Mouse (Mus musculus) hindbrain, embryonic 14.5 days (tissue): ENCODE results near the gene Smim1. TPM values are rescaled to one million over a fixed set of nuclear protein-coding genes. Genes with fewer than 3 reads are reported as not detected.
A peak's percentile ranks its signal among the peaks of the same experiment; 100 is the strongest.

ENCODE experiments used
- ATAC-seq: fragments of 200-750 bp; cut with Nextera tagmentation; 2 replicates; pipeline ENCODE4 v1.8.0; 2017; ENCODE audit warnings: moderate number of reproducible peaks, mild to moderate bottlenecking, moderate TSS enrichment, moderate library complexity; ENCODE audit not compliant: low FRiP score
- DNase-seq: peaks from one replicate; pipeline ENCODE4 v3.0.0-alpha.2; 2015; ENCODE audit warnings: low spot score
- H3K27ac ChIP-seq: fragments of 300-500 bp; sonication (generic); 2 replicates; pipeline ENCODE4 v1.5.1; 2014; ENCODE audit warnings: mild to moderate bottlenecking, moderate library complexity
- H3K27me3 ChIP-seq: fragments of 300-500 bp; sonication (generic); 2 replicates; pipeline ENCODE4 v1.6.1; 2014; ENCODE audit warnings: mild to moderate bottlenecking, low read length, mixed read lengths; ENCODE audit not compliant: control insufficient read depth, insufficient read depth
- H3K36me3 ChIP-seq: fragments of 300-500 bp; sonication (generic); replicated peaks from 2 replicates; pipeline ENCODE4 v1.6.1; 2014; ENCODE audit not compliant: control insufficient read depth, insufficient read depth
- H3K4me1 ChIP-seq: fragments of 300-500 bp; sonication (generic); replicated peaks from 2 replicates; pipeline ENCODE4 v1.6.1; 2014; ENCODE audit warnings: antibody characterized with exemption, low read length, mixed read lengths; ENCODE audit not compliant: control insufficient read depth, insufficient read depth
- H3K4me2 ChIP-seq: fragments of 300-500 bp; sonication (generic); replicated peaks from 2 replicates; pipeline ENCODE4 v1.6.1; 2014; ENCODE audit warnings: mild to moderate bottlenecking, moderate library complexity
- H3K4me3 ChIP-seq: fragments of 300-500 bp; sonication (generic); replicated peaks from 2 replicates; pipeline ENCODE4 v1.5.1; 2014; ENCODE audit warnings: mild to moderate bottlenecking, low read length
- H3K9ac ChIP-seq: fragments of 300-500 bp; sonication (generic); 2 replicates; pipeline ENCODE4 v1.6.1; 2014
- H3K9me3 ChIP-seq: fragments of 300-500 bp; sonication (generic); 2 replicates; pipeline ENCODE4 v1.6.1; 2016; ENCODE audit warnings: low read length; ENCODE audit not compliant: control insufficient read depth
- WGBS: fragments of 180-500 bp; shearing (Covaris S2); extraction: QIAGEN DNeasy Blood & Tissue Kit; methylation state at CpG from one replicate; pipeline ENCODE4 v1.1.7; 2014; 5-methylcytosine and 5-hydroxymethylcytosine counted together
- polyA plus RNA-seq: library from polyadenylated mRNA; unstranded; fragments of >200 nt; fragmentation: Nextera tagmentation; extraction: Ambion mirVana; gene quantifications from 2 replicates; pipeline ENCODE4 v1.2.1, GENCODE M21; 2014

The Smim1 gene
- polyA plus RNA-seq, 1 experiment from 2014 or later, result 16.6 TPM

DNA sequence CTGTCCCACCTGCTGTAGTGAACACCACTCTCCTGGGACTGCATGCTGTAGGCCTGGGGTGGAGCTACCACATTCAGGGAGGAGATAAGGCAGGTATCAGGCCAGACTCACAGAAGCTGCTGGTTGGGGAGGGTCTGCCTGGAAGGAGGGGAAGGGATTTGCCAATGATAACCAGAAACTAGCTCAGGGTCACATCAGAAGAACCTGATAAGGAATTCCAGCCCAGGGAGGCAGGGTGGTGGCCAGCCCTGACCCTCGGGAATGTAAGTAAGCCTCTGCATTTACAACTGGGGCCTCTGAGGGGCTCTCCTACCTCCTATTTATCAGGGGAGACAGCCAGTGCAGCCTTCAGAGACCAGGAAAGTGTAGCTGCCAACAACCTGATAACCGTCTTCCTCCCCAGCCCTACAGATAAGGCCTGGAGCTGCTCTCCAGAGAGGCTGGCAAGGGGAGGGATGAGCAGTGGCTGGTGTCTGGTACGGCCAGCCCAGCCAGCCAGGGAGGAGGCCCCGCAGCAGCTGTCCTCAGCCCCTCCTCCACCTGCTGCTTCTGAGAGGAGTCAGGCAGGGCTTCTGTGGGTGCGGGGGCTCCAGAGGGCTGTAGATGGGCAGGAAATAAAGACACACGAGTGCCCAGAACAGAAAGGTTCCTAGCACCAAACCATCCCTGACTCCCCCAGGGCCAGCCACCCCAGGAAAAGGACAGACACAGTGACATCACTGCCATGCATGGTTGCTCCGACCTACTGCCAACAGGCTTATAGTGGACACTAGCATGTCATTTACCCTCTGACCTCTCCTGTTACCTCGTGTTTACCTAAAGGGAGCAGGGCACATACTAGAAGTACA is 2.1 kb downstream of the Smim1 start:
- whole genome bisulfite sequencing, result 32% methylated on average over 8 of the region's 8 CpGs
- no peak overlapping the region for H3K9ac ChIP-seq
- no peak overlapping the region for H3K27ac ChIP-seq

DNA sequence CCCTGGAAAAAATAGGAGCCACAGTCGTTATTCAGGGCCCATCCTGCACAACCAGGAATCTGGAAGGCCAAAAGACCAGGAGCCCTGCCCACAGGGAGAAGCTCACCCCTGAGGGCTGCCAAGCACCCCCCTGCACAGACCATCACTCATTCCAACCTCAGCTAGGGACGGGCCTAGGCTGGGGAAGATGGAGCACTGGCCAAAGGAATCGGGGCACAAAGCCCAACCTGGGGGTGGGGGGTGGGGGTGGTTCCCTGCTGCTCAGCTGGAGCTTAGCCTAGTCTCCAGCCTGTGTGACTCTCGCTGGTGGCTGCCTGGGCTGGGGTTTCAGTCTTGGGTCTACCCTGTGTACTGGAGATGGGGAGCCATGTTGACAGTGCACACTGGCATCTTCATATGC is 3.2 kb downstream of the Smim1 start:
- peaks cover 15% of the 10 kb centered on the region; the same call in 1 of the 2 replicates for H3K27me3 ChIP-seq
- no peaks in the 10 kb centered on the region for H3K9me3 ChIP-seq
- WGBS, result 27% methylated on average over 4 of the region's 4 CpGs
- DNase-seq, result no peak
- peaks cover 46% of the 10 kb centered on the region for H3K36me3 ChIP-seq
- H3K4me1 ChIP-seq, result peaks cover 8% of the 10 kb centered on the region; the same call in 1 of the 2 replicates
- no peak overlapping the region for H3K4me2 ChIP-seq
- H3K9ac ChIP-seq, result no peak overlapping the region
- no peak overlapping the region for H3K27ac ChIP-seq
- no peak overlapping the region for H3K4me3 ChIP-seq
- ATAC-seq, result peak; percentile 19; the same call in 1 of the 2 replicates

More for the DNA sequence above, 2.1 kb downstream of the Smim1 start:
- no peak for DNase-seq
- Histone ChIP-seq H3K4me3 (no peak overlapping the region), H3K9me3 (no peaks in the 10 kb centered on the region), H3K4me2 (no peak overlapping the region), H3K27me3 (peaks cover 15% of the 10 kb centered on the region; the same call in 1 of the 2 replicates), H3K36me3 (peaks cover 35% of the 10 kb centered on the region), H3K4me1 (peaks cover 8% of the 10 kb centered on the region; the same call in 1 of the 2 replicates)
- ATAC-seq, result no peak

DNA sequence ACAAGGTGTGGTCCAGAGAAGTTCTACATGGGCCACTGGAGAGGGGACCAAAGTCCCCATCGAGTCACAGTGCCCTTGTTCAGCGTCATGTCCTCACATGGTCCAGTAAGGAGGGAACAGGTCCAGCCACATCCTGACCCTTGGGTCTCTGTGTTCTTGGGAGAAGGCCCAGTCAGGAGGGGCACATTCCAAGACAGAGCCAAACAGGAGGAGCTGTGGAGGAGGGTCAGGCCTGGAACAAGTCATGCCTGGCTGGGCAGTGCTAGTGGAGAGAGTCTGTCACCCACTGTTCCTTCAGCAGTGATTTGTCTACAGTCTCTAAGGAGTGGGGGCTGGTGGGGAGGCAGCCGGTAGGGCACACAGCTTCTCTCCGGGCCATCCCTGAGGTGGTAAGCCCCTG is 3.6 kb downstream of the Smim1 start:
- Histone ChIP-seq H3K4me1 (peaks cover 8% of the 10 kb centered on the region; the same call in 1 of the 2 replicates), H3K4me3 (no peak overlapping the region), H3K36me3 (peaks cover 49% of the 10 kb centered on the region), H3K4me2 (no peak overlapping the region), H3K27ac (no peak overlapping the region), H3K9ac (no peak overlapping the region), H3K9me3 (no peaks in the 10 kb centered on the region), H3K27me3 (peaks cover 15% of the 10 kb centered on the region; the same call in 1 of the 2 replicates)
- WGBS, result 78% methylated on average over 4 of the region's 4 CpGs
- DNase-seq (no peak), ATAC-seq (no peak)

DNA sequence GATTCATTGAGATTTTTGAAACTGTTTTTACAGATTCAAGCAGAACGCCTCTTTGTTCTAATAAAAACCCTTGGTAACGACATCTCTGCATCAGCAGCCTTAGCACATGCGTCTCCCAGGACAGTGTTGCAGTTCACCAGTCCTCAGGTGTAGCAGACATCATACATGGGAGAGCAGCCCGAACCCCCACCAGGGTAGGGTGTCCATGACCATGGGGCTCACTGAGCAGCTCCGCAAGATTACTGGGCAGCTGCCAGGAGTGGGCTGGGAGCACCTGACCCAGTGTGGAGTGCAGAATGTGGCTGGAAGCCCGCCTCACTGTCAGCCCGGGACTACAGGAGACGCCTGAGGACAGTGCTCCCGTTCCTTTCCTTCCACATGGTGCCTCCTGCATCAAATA is 4.6 kb downstream of the Smim1 start:
- no peak overlapping the region for H3K27ac ChIP-seq
- no peak overlapping the region for H3K4me3 ChIP-seq
- no peaks in the 10 kb centered on the region for H3K9me3 ChIP-seq
- 95% methylated on average over 9 of the region's 9 CpGs for WGBS
- no peak overlapping the region for H3K4me2 ChIP-seq
- no peak overlapping the region for H3K9ac ChIP-seq
- H3K36me3 ChIP-seq, result peaks cover 59% of the 10 kb centered on the region
- no peak for ATAC-seq
- H3K27me3 ChIP-seq, result peaks cover 9% of the 10 kb centered on the region; the same call in 1 of the 2 replicates
- DNase-seq, result no peak
- H3K4me1 ChIP-seq, result peaks cover 8% of the 10 kb centered on the region; the same call in 1 of the 2 replicates

DNA sequence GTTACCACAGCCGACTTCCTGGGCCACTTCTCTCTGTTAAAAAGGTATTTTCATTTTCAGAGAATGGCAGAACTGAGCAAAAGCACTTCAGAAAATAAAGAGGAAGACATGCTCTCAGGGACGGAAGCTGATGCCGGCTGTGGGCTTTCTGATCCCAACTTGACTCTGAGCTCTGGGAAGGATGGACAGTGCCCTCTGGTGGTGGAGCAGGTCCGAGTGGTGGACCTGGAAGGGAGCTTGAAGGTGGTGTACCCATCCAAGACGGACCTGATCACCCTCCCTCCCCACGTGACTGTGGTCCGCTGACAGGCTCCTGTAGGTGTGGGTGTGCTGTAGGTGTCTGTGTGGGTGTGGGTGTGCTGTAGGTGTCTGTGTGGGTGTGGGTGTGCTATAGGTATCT is 6.5 kb downstream of the Smim1 start:
- no peak overlapping the region for H3K4me3 ChIP-seq
- H3K27me3 ChIP-seq, result no peaks in the 10 kb centered on the region
- H3K9me3 ChIP-seq, result no peaks in the 10 kb centered on the region
- no peak overlapping the region for H3K27ac ChIP-seq
- ATAC-seq, result no peak
- H3K4me1 ChIP-seq, result 0 out of 2 replicates have a peak, but pooled peaks cover 8% of the 10 kb centered on the region
- no peak for DNase-seq
- 78% methylated on average over 7 of the region's 7 CpGs for WGBS
- peaks cover 77% of the 10 kb centered on the region for H3K36me3 ChIP-seq
- H3K9ac ChIP-seq, result no peak overlapping the region
- H3K4me2 ChIP-seq, result no peak overlapping the region

DNA sequence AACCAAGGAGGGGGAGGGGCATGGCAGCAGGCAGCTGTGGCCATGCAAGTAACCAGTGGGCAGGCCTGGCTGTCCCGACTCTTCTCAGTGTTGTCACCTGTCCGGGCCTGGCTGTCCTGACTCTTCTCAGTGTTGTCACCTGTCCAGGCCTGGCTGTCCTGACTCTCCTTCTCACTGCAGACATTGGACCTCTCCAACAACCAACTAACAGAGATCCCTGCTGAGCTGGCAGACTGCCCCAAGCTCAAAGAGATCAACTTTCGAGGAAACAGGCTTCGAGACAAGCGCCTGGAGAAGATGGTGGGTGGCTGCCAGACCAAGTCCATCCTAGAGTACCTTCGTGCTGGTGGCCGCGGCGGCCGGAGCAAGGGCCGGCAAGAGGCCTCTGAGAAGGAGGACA is 10.6 kb downstream of the Smim1 start:
- Histone ChIP-seq H3K27me3 (no peaks in the 10 kb centered on the region), H3K4me3 (no peak overlapping the region), H3K27ac (no peak overlapping the region), H3K4me1 (peaks cover 16% of the 10 kb centered on the region), H3K36me3 (peaks cover 58% of the 10 kb centered on the region), H3K9me3 (no peaks in the 10 kb centered on the region), H3K4me2 (no peak overlapping the region), H3K9ac (no peak overlapping the region)
- ATAC-seq, result no peak
- no peak for DNase-seq
- WGBS, result 95% methylated on average over 11 of the region's 11 CpGs

DNA sequence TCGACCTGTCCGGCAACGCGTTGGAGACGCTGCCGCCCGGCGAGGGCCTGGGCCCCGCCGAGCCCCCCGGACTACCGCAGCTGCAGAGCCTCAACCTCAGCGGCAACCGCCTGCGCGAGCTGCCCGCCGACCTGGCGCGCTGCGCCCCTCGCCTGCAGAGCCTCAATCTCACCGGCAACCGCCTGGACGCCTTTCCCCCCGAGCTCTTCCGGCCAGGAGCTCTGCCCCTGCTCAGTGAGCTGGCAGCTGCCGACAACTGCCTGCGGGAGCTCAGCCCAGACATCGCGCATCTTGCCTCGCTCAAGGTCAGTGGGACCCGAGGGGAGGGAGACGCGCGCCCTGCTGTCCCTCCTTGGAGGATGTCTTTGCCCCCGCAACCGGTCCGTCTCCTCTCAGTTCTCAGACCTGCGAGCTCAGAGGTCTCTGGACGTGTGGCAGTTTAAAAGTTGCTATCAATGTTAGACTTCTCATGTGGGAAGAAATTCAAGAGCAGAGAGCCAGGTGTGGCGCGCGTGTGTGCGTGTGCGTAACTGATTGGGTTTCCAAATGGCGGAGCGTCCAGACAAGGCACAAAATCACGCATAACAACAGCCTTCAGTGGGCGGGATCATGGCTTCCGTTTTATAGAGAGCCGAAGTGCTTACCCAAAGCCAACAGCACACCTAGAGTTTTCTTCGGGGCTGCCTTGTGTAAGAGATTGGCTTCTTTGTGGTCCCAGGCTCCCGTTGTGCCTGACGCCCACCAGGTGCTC is 13.7 kb downstream of the Smim1 start:
- no peak for DNase-seq
- 3% methylated on average over 55 of the region's 55 CpGs for WGBS
- Histone ChIP-seq H3K27ac (0 out of 2 replicates have a peak overlapping the region, but pooled peaks have one; percentile 15), H3K9me3 (no peaks in the 10 kb centered on the region), H3K27me3 (no peaks in the 10 kb centered on the region), H3K9ac (peak overlapping the region; percentile 86), H3K4me2 (peak overlapping the region; percentile 99), H3K4me1 (peaks cover 16% of the 10 kb centered on the region), H3K36me3 (peaks cover 31% of the 10 kb centered on the region), H3K4me3 (peak overlapping the region; percentile 100)
- no peak for ATAC-seq

DNA sequence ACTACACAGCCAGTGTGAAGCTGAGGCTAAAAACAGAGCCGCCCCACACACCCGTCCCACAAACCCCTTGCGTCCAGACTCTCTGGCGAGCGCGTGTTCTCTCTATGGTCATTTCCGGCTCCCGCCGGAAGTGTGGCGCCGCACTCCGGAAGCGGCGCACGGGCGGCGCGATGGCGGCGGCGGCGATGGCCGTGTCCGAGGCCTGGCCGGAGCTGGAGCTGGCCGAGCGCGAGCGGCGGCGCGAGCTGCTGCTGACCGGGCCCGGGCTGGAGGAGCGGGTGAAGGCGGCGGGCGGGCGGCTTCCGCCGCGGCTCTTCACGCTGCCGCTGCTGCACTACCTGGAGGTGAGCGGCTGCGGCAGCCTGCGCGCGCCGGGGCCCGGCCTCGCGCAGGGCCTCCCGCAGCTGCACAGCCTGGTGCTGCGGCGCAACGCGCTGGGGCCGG is 14.4 kb downstream of the Smim1 start, which contains the start of gene Lrrc47:
Gene Lrrc47, plus strand, starts transcription at position 86 of the 444 bp plus-strand sequence.
- peaks cover 31% of the 10 kb centered on the region for H3K36me3 ChIP-seq
- H3K27ac ChIP-seq, result peak within 1 kb of the TSS; percentile 15
- H3K9ac ChIP-seq, result peak within 1 kb of the TSS; percentile 86
- H3K4me3 ChIP-seq, result peak within 1 kb of the TSS; percentile 100
- H3K9me3 ChIP-seq, result no peaks in the 10 kb centered on the region
- peaks cover 16% of the 10 kb centered on the region for H3K4me1 ChIP-seq
- no peaks in the 10 kb centered on the region for H3K27me3 ChIP-seq
- ATAC-seq (peak; percentile 93), DNase-seq (peak; percentile 87)
- under 1% methylated on average over 59 of the region's 59 CpGs for WGBS
- H3K4me2 ChIP-seq, result peak within 1 kb of the TSS; percentile 99
